Mouse (Mus musculus) activated CD4-positive, CD25-positive, alpha-beta regulatory T cell, adult 9 weeks (primary cell): ENCODE results near the gene Dhx8. TPM values are rescaled to one million over a fixed set of nuclear protein-coding genes. Genes with fewer than 3 reads are reported as not detected.

Experiments used
- polyA plus RNA-seq: library from polyadenylated mRNA; unstranded; fragments of 100-300 nt; shearing (Covaris generic); gene quantifications from one replicate; pipeline ENCODE4 v1.2.1, GENCODE M21; 2017

Gene Dhx8
- polyA plus RNA-seq, result 60.9 TPM

DNA sequence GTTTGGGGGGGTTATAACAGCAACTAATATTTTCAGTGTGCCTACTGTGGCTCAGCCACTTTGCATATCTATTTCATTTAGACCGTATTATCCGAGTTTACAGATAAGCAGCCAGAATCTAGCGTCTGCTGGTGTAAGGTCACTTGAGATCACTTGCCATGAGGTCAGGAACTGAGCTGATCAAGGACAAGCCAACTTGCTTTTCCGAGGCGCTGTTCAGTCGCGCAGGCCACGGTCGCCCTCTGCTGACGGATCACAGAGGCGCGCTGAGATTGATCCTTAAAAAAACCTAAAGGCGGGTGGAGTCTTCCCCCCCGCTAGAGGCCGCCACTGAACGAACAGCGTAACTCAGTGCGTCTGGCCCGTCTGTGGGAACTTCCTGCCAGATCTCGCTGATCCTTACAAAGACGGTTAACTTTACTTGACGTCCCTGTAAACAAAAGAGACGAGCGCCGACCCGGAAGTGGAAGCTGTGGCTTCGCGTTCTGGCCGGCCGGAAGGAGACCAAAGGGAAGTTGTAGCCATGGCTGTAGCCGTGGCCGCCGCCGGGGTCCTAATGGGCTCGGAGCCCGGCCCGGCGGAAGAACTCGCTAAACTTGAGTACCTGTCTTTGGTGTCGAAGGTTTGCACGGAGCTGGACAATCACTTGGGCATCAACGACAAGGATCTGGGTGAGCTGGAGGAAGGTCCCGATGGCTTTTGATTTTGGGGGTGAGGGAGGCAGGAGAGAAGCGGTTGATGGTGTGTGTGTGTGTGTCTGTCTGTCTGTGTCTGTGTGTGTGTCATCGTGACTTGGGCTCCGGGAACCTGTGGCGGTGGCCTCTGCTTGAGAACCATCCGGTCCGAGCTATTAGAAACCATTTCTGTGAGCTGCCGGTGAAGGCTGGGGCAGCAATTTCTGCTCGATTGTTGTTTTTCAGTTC, at the start of gene Dhx8:
Dhx8 (plus strand) TSS at position 402 of the 923 bp plus-strand sequence.

DNA sequence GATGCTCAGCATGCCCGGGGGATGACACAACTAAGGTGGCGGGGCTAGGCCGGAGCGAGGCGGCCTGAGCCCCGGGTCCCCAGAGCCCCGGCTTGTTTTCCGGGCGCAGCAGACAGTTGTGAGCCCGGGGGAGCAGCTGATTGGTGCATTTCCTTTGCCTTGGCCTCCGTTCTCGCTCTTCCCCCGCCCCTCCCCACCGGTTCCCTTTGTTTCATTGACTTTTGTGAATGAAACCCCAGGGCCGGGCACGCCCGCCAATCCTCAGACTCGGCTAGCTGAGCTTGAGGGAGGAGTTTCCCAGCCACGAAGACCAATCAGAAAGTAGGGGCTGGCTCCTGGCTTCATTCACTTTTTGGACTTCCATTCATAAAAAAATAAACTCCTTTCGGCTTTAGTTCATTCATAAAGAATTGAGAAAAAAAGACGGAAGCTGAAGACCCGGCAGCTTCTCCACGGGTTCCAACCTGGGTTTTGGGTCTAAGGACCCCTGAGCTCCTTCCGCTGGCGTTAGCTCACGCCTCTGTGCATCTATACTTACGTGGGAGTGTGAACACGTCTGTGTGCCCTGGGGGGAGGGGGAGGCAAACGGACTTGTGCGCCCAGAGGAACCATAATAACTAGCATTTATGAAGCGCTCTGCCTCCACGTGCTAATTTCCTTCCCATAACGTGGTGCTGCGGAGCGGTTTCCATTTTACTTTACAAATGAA, 52.6 kb downstream of the Dhx8 start, which contains the start of gene Etv4:
Etv4 (minus strand) TSS at position 229 of the 709 bp plus-strand sequence.

Other genes with a start within 250 kb of the Dhx8 start
- 6.9 TPM for gene Brca1, start 181.0 kb upstream of the Dhx8 start, polyA plus RNA-seq
- gene Nbr1, start 180.8 kb upstream of the Dhx8 start, polyA plus RNA-seq, result 107 TPM
- gene Tmem106a, start 150.7 kb upstream of the Dhx8 start, polyA plus RNA-seq, result 13.8 TPM
- gene Gm11634, start 133.7 kb upstream of the Dhx8 start, polyA plus RNA-seq, result not detected
- 71.2 TPM for gene Rdm1, start 105.7 kb upstream of the Dhx8 start, polyA plus RNA-seq
- gene Arl4d, start 67.4 kb upstream of the Dhx8 start, polyA plus RNA-seq, result 2.7 TPM
- gene Etv4, start 52.5 kb downstream of the Dhx8 start, polyA plus RNA-seq, result 0.43 TPM
- gene Meox1, start 161.5 kb downstream of the Dhx8 start, polyA plus RNA-seq, result not detected
- not detected for gene Sost, start 234.1 kb downstream of the Dhx8 start, polyA plus RNA-seq